Mouse (Mus musculus) megakaryocyte, embryonic 14.5 days (primary cell): ENCODE results near the gene Bmp7.

Experiments
- FLI1 ChIP-seq: IDR thresholded peaks from 2 replicates; pipeline ENCODE4 v1.6.1; 2012; ENCODE audit warnings: low read length, inconsistent platforms, mixed read lengths
- GATA1 ChIP-seq: IDR thresholded peaks from 3 replicates; pipeline ENCODE4 v1.6.1; 2012; ENCODE audit warnings: mixed read lengths, low read length, inconsistent platforms, borderline replicate concordance

GRCm38 (mm10) chr2:172922597-172922996, 17.5 kb downstream of the Bmp7 start:
- TF ChIP-seq GATA1, result no peak
- no peak for TF ChIP-seq FLI1
